ENCODE assay signal across 20 mouse cellular contexts in genomic region chr10:68182266-68182665, GRCm38 (mm10).
A peak's percentile ranks its signal among the peaks of the same experiment; 100 is the strongest.
DNase-seq lines count a peak whose midpoint lies in the region; ATAC-seq and TF ChIP-seq lines count a peak whose summit lies in the region.
"Had no signal": no experiment of that assay in that cellular context is flagged by ENCODE, and none has a peak within 500 bp of the region (broad histone marks: within the 10 kb centered on the region; RNA-seq: fewer than 3 reads in every experiment).

No protein-coding gene starts in this region.

- no peak for TF ChIP-seq CTCF in forebrain, postnatal 0 days (IDR thresholded peaks at IDR 0.05; ENCODE audit: low read depth)
- no peak for TF ChIP-seq CTCF in hindbrain, postnatal 0 days (IDR thresholded peaks at IDR 0.05; ENCODE audit: low read depth)
- TF ChIP-seq CTCF in liver, adult 2 months (IDR thresholded peaks at IDR 0.05; ENCODE audit: low read depth, low read length) = no peak

- H3K27ac ChIP-seq in forebrain, postnatal 0 days (ENCODE audit: low read depth, low read length) = 0 out of 2 replicates have a peak overlapping the region, but pooled peaks have one; percentile 30
- H3K27ac ChIP-seq in forebrain, embryonic 11.5 days (ENCODE audit: low read depth, low read length) = no peak overlapping the region
- H3K27ac ChIP-seq in hindbrain, embryonic 12.5 days = no peak overlapping the region
- no peak overlapping the region for H3K27ac ChIP-seq in hindbrain, postnatal 0 days
- H3K27ac ChIP-seq in liver, adult 2 months (replicated peaks; ENCODE audit: insufficient read depth, low read depth, low read length) = no peak overlapping the region
- no peak overlapping the region for H3K27ac ChIP-seq in liver, embryonic 12.5 days
- H3K27ac ChIP-seq: embryonic facial prominence, embryonic 15.5 days; forebrain, embryonic 10.5 days; heart, embryonic 13.5 days; intestine, embryonic 15.5 days had no signal

- WGBS in forebrain, postnatal 0 days = 55% methylated on average over 6 of the region's 6 CpGs
- 91% methylated on average over 6 of the region's 6 CpGs for WGBS in forebrain, embryonic 11.5 days
- WGBS in hindbrain, embryonic 12.5 days = 70% methylated on average over 6 of the region's 6 CpGs
- 68% methylated on average over 6 of the region's 6 CpGs for WGBS in hindbrain, postnatal 0 days
- 83% methylated on average over 6 of the region's 6 CpGs for WGBS in liver, adult 2 months
- 88% methylated on average over 6 of the region's 6 CpGs for WGBS in liver, embryonic 12.5 days (ENCODE audit: insufficient replicate concordance)

- no peak for ATAC-seq in forebrain, postnatal 0 days
- no peak for ATAC-seq in forebrain, embryonic 11.5 days (replicated peaks; ENCODE audit: low FRiP score)
- 0 out of 2 replicates have a peak, but pooled peaks have one; percentile 38 for ATAC-seq in hindbrain, embryonic 12.5 days (ENCODE audit: low FRiP score)
- ATAC-seq in hindbrain, postnatal 0 days = no peak
- no peak for ATAC-seq in liver, embryonic 12.5 days
- ATAC-seq: intestine, embryonic 15.5 days had no signal

- peak; percentile 18 for DNase-seq in forebrain, postnatal 0 days
- no peak for DNase-seq in forebrain, embryonic 11.5 days (ENCODE audit: low spot score)
- DNase-seq in hindbrain, postnatal 0 days (ENCODE audit: low spot score) = no peak
- DNase-seq in liver, adult 2 months (ENCODE audit: extremely low read depth, low read depth, low spot score) = peak; percentile 58
- peak; percentile 71 for DNase-seq in brain, adult 2 months (ENCODE audit: low read depth, low spot score)
- no peak for DNase-seq in lung, postnatal 10 days
- DNase-seq: adrenal gland, adult 8-10 months; adrenal gland, postnatal 36 days; cerebellum, adult 11-12 months; embryo, embryonic 11 days; gastrocnemius, postnatal 10 days; heart, postnatal 4 days had no signal

- no peak overlapping the region for H3K4me3 ChIP-seq in forebrain, postnatal 0 days (ENCODE audit: low read depth, low read length)
- H3K4me3 ChIP-seq in forebrain, embryonic 11.5 days (ENCODE audit: low read depth, low read length) = no peak overlapping the region
- no peak overlapping the region for H3K4me3 ChIP-seq in hindbrain, embryonic 12.5 days
- H3K4me3 ChIP-seq in hindbrain, postnatal 0 days (ENCODE audit: low read length) = no peak overlapping the region
- H3K4me3 ChIP-seq in liver, adult 2 months (ENCODE audit: insufficient read depth, low read depth, low read length) = no peak overlapping the region
- H3K4me3 ChIP-seq in liver, embryonic 12.5 days = no peak overlapping the region
- H3K4me3 ChIP-seq: embryonic facial prominence, embryonic 15.5 days; erythroblast, embryonic 14.5 days; forebrain, embryonic 10.5 days; heart, embryonic 13.5 days; hindbrain, embryonic 13.5 days; intestine, embryonic 15.5 days had no signal

- no peak for TF ChIP-seq POLR2A in liver, adult 2 months (IDR thresholded peaks at IDR 0.05; ENCODE audit: extremely low read depth, insufficient read depth, low read length)

- H3K79me2 ChIP-seq in liver, adult 2 months (ENCODE audit: control insufficient read depth, insufficient read depth, low read length) = peaks cover 33% of the 10 kb centered on the region

- no peaks in the 10 kb centered on the region for H3K4me1 ChIP-seq in forebrain, postnatal 0 days (ENCODE audit: insufficient read depth)
- H3K4me1 ChIP-seq in forebrain, embryonic 11.5 days (replicated peaks; ENCODE audit: control insufficient read depth, insufficient read depth, low read length) = no peaks in the 10 kb centered on the region
- H3K4me1 ChIP-seq in hindbrain, embryonic 12.5 days = no peaks in the 10 kb centered on the region
- no peaks in the 10 kb centered on the region for H3K4me1 ChIP-seq in hindbrain, postnatal 0 days (ENCODE audit: insufficient read depth, low read length)
- H3K4me1 ChIP-seq in liver, adult 2 months (ENCODE audit: control insufficient read depth, insufficient read depth, low read length) = peaks cover 12% of the 10 kb centered on the region; the same call in 1 of the 2 replicates
- peaks cover 10% of the 10 kb centered on the region for H3K4me1 ChIP-seq in liver, embryonic 12.5 days

- H3K9ac ChIP-seq in forebrain, postnatal 0 days = no peak overlapping the region
- H3K9ac ChIP-seq in forebrain, embryonic 11.5 days (ENCODE audit: low read length) = no peak overlapping the region
- H3K9ac ChIP-seq in hindbrain, embryonic 12.5 days = no peak overlapping the region
- H3K9ac ChIP-seq in hindbrain, postnatal 0 days (replicated peaks; ENCODE audit: low read length) = no peak overlapping the region
- H3K9ac ChIP-seq in liver, adult 2 months (ENCODE audit: low read depth, low read length) = no peak overlapping the region
- no peak overlapping the region for H3K9ac ChIP-seq in liver, embryonic 12.5 days
- H3K9ac ChIP-seq: embryonic facial prominence, embryonic 15.5 days; heart, embryonic 13.5 days; hindbrain, embryonic 13.5 days; intestine, embryonic 15.5 days had no signal

- no peaks in the 10 kb centered on the region for H3K27me3 ChIP-seq in forebrain, postnatal 0 days (ENCODE audit: insufficient read depth, low read length)
- H3K27me3 ChIP-seq in forebrain, embryonic 11.5 days (ENCODE audit: control insufficient read depth, insufficient read depth, low read length) = no peaks in the 10 kb centered on the region
- H3K27me3 ChIP-seq in hindbrain, embryonic 12.5 days = no peaks in the 10 kb centered on the region
- no peaks in the 10 kb centered on the region for H3K27me3 ChIP-seq in hindbrain, postnatal 0 days (ENCODE audit: insufficient read depth, low read length)
- no peaks in the 10 kb centered on the region for H3K27me3 ChIP-seq in liver, adult 2 months (ENCODE audit: control insufficient read depth, insufficient read depth, low read length)
- H3K27me3 ChIP-seq in liver, embryonic 12.5 days (replicated peaks) = no peaks in the 10 kb centered on the region
- H3K27me3 ChIP-seq: embryonic facial prominence, embryonic 15.5 days; heart, embryonic 13.5 days; hindbrain, embryonic 13.5 days; intestine, embryonic 15.5 days had no signal

- no peaks in the 10 kb centered on the region for H3K36me3 ChIP-seq in forebrain, postnatal 0 days (ENCODE audit: insufficient read depth)
- H3K36me3 ChIP-seq in forebrain, embryonic 11.5 days (ENCODE audit: control insufficient read depth, insufficient read depth, low read length) = no peaks in the 10 kb centered on the region
- 0 out of 2 replicates have a peak, but pooled peaks cover 5% of the 10 kb centered on the region for H3K36me3 ChIP-seq in hindbrain, embryonic 12.5 days
- H3K36me3 ChIP-seq in hindbrain, postnatal 0 days (ENCODE audit: insufficient read depth, low read length) = no peaks in the 10 kb centered on the region
- H3K36me3 ChIP-seq in liver, adult 2 months (ENCODE audit: control insufficient read depth, insufficient read depth, low read length) = peaks cover 15% of the 10 kb centered on the region
- peaks cover 10% of the 10 kb centered on the region; the same call in 1 of the 2 replicates for H3K36me3 ChIP-seq in liver, embryonic 12.5 days

- H3K9me3 ChIP-seq in forebrain, postnatal 0 days (ENCODE audit: low read length) = no peaks in the 10 kb centered on the region
- H3K9me3 ChIP-seq in forebrain, embryonic 11.5 days (ENCODE audit: control insufficient read depth, low read length) = no peaks in the 10 kb centered on the region
- no peaks in the 10 kb centered on the region for H3K9me3 ChIP-seq in hindbrain, embryonic 12.5 days (replicated peaks)
- H3K9me3 ChIP-seq in hindbrain, postnatal 0 days (ENCODE audit: low read length) = no peaks in the 10 kb centered on the region
- H3K9me3 ChIP-seq in liver, embryonic 12.5 days (replicated peaks) = no peaks in the 10 kb centered on the region
- H3K9me3 ChIP-seq: embryonic facial prominence, embryonic 15.5 days; forebrain, embryonic 10.5 days; heart, embryonic 13.5 days; hindbrain, embryonic 13.5 days; intestine, embryonic 15.5 days had no signal

- H3K4me2 ChIP-seq in forebrain, postnatal 0 days (ENCODE audit: low read depth) = no peak overlapping the region
- no peak overlapping the region for H3K4me2 ChIP-seq in forebrain, embryonic 11.5 days (ENCODE audit: low read depth, low read length, severe bottlenecking)
- H3K4me2 ChIP-seq in hindbrain, embryonic 12.5 days (replicated peaks) = no peak overlapping the region
- H3K4me2 ChIP-seq in hindbrain, postnatal 0 days (ENCODE audit: low read depth, low read length) = no peak overlapping the region
- no peak overlapping the region for H3K4me2 ChIP-seq in liver, embryonic 12.5 days
- H3K4me2 ChIP-seq: embryonic facial prominence, embryonic 15.5 days; heart, embryonic 13.5 days; hindbrain, embryonic 13.5 days; intestine, embryonic 15.5 days had no signal

Comparison
In these comparisons a context has a peak if more than half of its experiments do, and no peak if none do; other contexts are left out.
1. DNase-seq: peak in forebrain, postnatal 0 days (single experiment), liver, adult 2 months (single experiment) and brain, adult 2 months (single experiment); none in forebrain, embryonic 11.5 days (single experiment), hindbrain, postnatal 0 days (single experiment) and lung, postnatal 10 days (single experiment).